Mouse (Mus musculus): ENCODE measurements at regions not wholly inside any gene's neighbourhood (a gene's known extent, or its start where the extent isn't known, plus 50 kb on each side); places are given as distances from the start of the nearest gene placed in this dataset.

DNA sequence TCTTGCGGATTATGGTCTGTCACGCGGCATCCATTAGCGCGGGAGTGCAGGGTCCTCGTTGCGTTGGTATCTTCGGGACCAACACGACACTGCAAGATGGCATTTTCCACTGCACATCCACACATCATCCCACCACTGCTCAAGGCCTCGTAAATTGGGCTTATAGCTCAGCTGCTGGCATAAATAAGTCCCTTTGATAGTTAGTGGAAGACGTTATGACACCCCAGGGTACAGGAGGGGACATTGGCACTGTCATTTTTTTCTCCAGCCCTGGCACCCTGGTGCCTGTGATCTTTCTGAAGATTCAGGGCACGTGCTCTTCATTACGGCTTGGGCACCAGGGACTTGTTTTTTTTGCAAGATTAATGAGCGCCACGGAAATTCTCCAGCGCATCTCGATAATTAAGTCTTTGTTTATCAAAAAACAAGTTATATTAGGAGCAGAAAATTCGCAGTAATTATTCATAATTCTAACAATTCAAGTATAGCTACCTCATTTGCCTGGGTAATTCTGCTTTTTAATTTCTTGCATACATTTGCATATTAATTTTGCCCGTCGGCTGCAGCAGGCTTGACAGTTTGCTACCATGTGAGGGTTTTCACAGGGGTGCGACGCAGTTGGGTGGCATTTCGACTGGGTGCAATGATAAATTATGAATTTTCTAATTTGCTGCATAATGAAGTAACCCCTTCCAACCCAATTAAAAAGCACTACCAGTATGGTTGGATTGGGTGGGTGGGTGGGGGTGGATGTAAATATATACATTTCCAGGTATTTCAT, 119.1 kb downstream of the Vrk1 start:
- no peak for TF ChIP-seq POLR2A (IDR thresholded peaks at IDR 0.05; ENCODE audit: control insufficient read depth in 1 of 2, insufficient read depth in 1 of 2, low read depth in 1 of 2, low read length in 2 of 2, poor library complexity in 1 of 2)
- TF ChIP-seq TCF12 (IDR thresholded peaks at IDR 0.05; ENCODE audit: low read depth, low read length), result no peak
- no peak for TF ChIP-seq RCOR1 (IDR thresholded peaks at IDR 0.05; ENCODE audit: low read depth, low read length)
- no peak for TF ChIP-seq MYC (IDR thresholded peaks at IDR 0.05; ENCODE audit: low read depth, low read length)
- no peak for TF ChIP-seq MAFK (IDR thresholded peaks at IDR 0.05; ENCODE audit: borderline replicate concordance, low read depth, low read length)
